Mouse (Mus musculus): Measurements from ENCODE around the gene Hat1. TPM values are rescaled to one million over a fixed set of nuclear protein-coding genes. Genes with fewer than 3 reads are reported as not detected.
A peak's percentile ranks its signal among the peaks of the same experiment; 100 is the strongest.

Gene Hat1
- total and polyA plus RNA-seq, 2 experiments: 2.0 to 14.6 TPM

- 81% methylated on average over 7 of the region's 7 CpGs for WGBS
- Histone ChIP-seq H3K4me3 (ENCODE audit: insufficient read depth, low read depth, low read length) (no peak overlapping the region), H3K79me2 (ENCODE audit: control insufficient read depth, insufficient read depth, low read length) (no peaks in the 10 kb centered on the region; the same call in 1 of the 2 replicates), H3K9ac (ENCODE audit: low read depth, low read length) (no peak overlapping the region), H3K4me1 (ENCODE audit: control insufficient read depth, insufficient read depth, low read length) (no peaks in the 10 kb centered on the region), H3K27me3 (ENCODE audit: control insufficient read depth, insufficient read depth, low read length) (no peaks in the 10 kb centered on the region), H3K27ac (replicated peaks; ENCODE audit: insufficient read depth, low read depth, low read length) (no peak overlapping the region), H3K36me3 (ENCODE audit: control insufficient read depth, insufficient read depth, low read length) (no peaks in the 10 kb centered on the region)
- DNase-seq (ENCODE audit: extremely low read depth, low read depth, low spot score): no peak
- no peak for TF ChIP-seq CTCF (IDR thresholded peaks at IDR 0.05; ENCODE audit: low read depth, low read length)
- TF ChIP-seq POLR2A (IDR thresholded peaks at IDR 0.05; ENCODE audit: extremely low read depth, insufficient read depth, low read length): no peak
Measured at GRCm38 (mm10) chr2:71479917-71480316, 91.2 kb downstream of the Hat1 start.

- no peak for TF ChIP-seq POLR2A (IDR thresholded peaks at IDR 0.05; ENCODE audit: extremely low read depth, insufficient read depth, low read length)
- TF ChIP-seq CTCF (IDR thresholded peaks at IDR 0.05; ENCODE audit: low read depth, low read length): no peak
- 83% methylated on average over 6 of the region's 6 CpGs for WGBS
- Histone ChIP-seq H3K36me3 (ENCODE audit: control insufficient read depth, insufficient read depth, low read length) (no peaks in the 10 kb centered on the region), H3K4me3 (ENCODE audit: insufficient read depth, low read depth, low read length) (no peak overlapping the region), H3K4me1 (ENCODE audit: control insufficient read depth, insufficient read depth, low read length) (no peaks in the 10 kb centered on the region), H3K27me3 (ENCODE audit: control insufficient read depth, insufficient read depth, low read length) (no peaks in the 10 kb centered on the region), H3K79me2 (ENCODE audit: control insufficient read depth, insufficient read depth, low read length) (no peaks in the 10 kb centered on the region; the same call in 1 of the 2 replicates), H3K9ac (ENCODE audit: low read depth, low read length) (no peak overlapping the region), H3K27ac (replicated peaks; ENCODE audit: insufficient read depth, low read depth, low read length) (no peak overlapping the region)
- peak; percentile 49 for DNase-seq (ENCODE audit: extremely low read depth, low read depth, low spot score)
Measured at GRCm38 (mm10) chr2:71481825-71482224, 93.1 kb downstream of the Hat1 start.

GRCm38 (mm10) chr2:71483046-71483716, 94.4 kb downstream of the Hat1 start:
- Histone ChIP-seq H3K27me3 (ENCODE audit: control insufficient read depth, insufficient read depth, low read length) (no peaks in the 10 kb centered on the region), H3K36me3 (ENCODE audit: control insufficient read depth, insufficient read depth, low read length) (no peaks in the 10 kb centered on the region), H3K27ac (replicated peaks; ENCODE audit: insufficient read depth, low read depth, low read length) (no peak overlapping the region), H3K9ac (ENCODE audit: low read depth, low read length) (no peak overlapping the region), H3K4me1 (ENCODE audit: control insufficient read depth, insufficient read depth, low read length) (no peaks in the 10 kb centered on the region), H3K79me2 (ENCODE audit: control insufficient read depth, insufficient read depth, low read length) (no peaks in the 10 kb centered on the region; the same call in 1 of the 2 replicates), H3K4me3 (ENCODE audit: insufficient read depth, low read depth, low read length) (no peak overlapping the region)
- WGBS: 85% methylated on average over 10 of the region's 10 CpGs
- TF ChIP-seq CTCF (IDR thresholded peaks at IDR 0.05; ENCODE audit: low read depth, low read length) (no peak), POLR2A (IDR thresholded peaks at IDR 0.05; ENCODE audit: extremely low read depth, insufficient read depth, low read length) (no peak)
- DNase-seq (ENCODE audit: extremely low read depth, low read depth, low spot score): no peak

GRCm38 (mm10) chr2:71483717-71484066, 94.9 kb downstream of the Hat1 start:
- Histone ChIP-seq H3K4me1 (ENCODE audit: control insufficient read depth, insufficient read depth, low read length) (no peaks in the 10 kb centered on the region), H3K36me3 (ENCODE audit: control insufficient read depth, insufficient read depth, low read length) (no peaks in the 10 kb centered on the region), H3K4me3 (ENCODE audit: insufficient read depth, low read depth, low read length) (no peak overlapping the region), H3K27ac (replicated peaks; ENCODE audit: insufficient read depth, low read depth, low read length) (no peak overlapping the region), H3K27me3 (ENCODE audit: control insufficient read depth, insufficient read depth, low read length) (no peaks in the 10 kb centered on the region), H3K9ac (ENCODE audit: low read depth, low read length) (no peak overlapping the region), H3K79me2 (ENCODE audit: control insufficient read depth, insufficient read depth, low read length) (no peaks in the 10 kb centered on the region; the same call in 1 of the 2 replicates)
- 88% methylated on average over 5 of the region's 5 CpGs for WGBS
- DNase-seq (ENCODE audit: extremely low read depth, low read depth, low spot score): no peak
- TF ChIP-seq POLR2A (IDR thresholded peaks at IDR 0.05; ENCODE audit: extremely low read depth, insufficient read depth, low read length): no peak
- no peak for TF ChIP-seq CTCF (IDR thresholded peaks at IDR 0.05; ENCODE audit: low read depth, low read length)

Other genes starting within 250 kb of the Hat1 start
- 23.0 TPM in 2 replicates for gene Dync1i2, start 177.3 kb upstream of the Hat1 start, total RNA-seq (2014; rRNA removed)
- 9.1 and 10.5 TPM in 2 replicates for gene Dync1i2, start 177.3 kb upstream of the Hat1 start, polyA plus RNA-seq (2012; rRNA removed)
- gene Slc25a12, start 21.2 kb upstream of the Hat1 start, total RNA-seq (2014; rRNA removed): 13.6 and 17.3 TPM in 2 replicates
- 13.7 and 15.1 TPM in 2 replicates for gene Slc25a12, start 21.2 kb upstream of the Hat1 start, polyA plus RNA-seq (2012; rRNA removed)
- gene Metap1d, start 64.3 kb downstream of the Hat1 start, total RNA-seq (2014; rRNA removed): 29.2 and 35.0 TPM in 2 replicates
- gene Metap1d, start 64.3 kb downstream of the Hat1 start, polyA plus RNA-seq (2012; rRNA removed): 24.7 and 28.0 TPM in 2 replicates
- not detected in 2 replicates for gene Dlx1, start 139.2 kb downstream of the Hat1 start, total RNA-seq (2014; rRNA removed)
- not detected in 2 replicates for gene Dlx1, start 139.2 kb downstream of the Hat1 start, polyA plus RNA-seq (2012; rRNA removed)
- not detected in 2 replicates for gene Dlx2, start 157.8 kb downstream of the Hat1 start, total RNA-seq (2014; rRNA removed)
- gene Dlx2, start 157.8 kb downstream of the Hat1 start, polyA plus RNA-seq (2012; rRNA removed): not detected in 2 replicates